Mouse (Mus musculus): ENCODE measurements around the gene Got2. TPM values are rescaled to one million over a fixed set of nuclear protein-coding genes. Genes with fewer than 3 reads are reported as not detected.
"Not testable (repeated sequence)": the region's sequence is repeated elsewhere in the genome, so short reads cannot be mapped to it uniquely, and the experiment has no call there.

The Got2 gene
- polyA plus RNA-seq, 1 experiment = 154 TPM

DNA sequence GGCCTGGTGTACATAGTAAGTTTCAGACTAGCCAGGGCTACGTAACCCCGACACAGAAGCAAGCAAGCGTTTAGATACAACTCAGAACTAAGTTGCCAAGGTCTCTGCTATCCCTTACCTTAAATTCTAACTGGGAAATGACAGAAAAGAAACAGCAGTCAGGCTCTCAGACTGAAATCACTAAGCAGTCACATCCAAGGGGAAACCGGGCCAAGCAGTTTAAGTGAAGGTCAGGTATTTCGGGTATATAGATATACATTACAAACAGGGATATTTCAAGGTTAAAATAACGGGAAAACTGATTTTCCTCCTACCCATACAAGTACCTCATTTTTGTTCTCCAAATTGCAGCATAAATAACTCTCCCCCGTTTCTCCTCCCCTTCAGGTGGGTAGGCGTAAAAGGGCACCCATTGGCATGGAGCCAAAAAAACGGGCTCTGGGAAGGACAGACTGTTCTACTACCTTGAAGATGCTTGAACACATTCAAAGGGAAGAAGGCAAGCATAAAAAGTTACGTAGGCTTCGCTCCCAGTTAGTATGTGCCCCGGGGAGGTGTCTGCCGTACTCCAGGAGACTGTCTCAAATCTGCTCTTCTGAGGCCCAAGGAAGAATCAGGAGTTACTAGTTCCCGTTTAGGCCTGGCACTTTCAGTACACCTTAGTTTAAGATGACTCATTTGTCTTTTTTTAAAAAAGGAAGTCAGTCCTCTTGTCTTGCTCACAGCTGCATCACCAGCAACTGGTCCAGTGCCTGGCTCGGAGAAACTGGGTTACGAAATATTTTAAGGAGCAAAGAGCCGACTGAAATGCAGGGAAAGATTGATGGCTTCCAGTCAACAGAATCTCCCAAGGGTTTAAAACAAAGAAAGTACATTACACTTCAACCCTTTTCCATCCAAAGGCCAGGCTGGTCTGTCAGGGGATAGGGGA, 1.4 kb downstream of the Got2 start:
- TF ChIP-seq POLR2A (IDR thresholded peaks at IDR 0.05; ENCODE audit: borderline replicate concordance, extremely low read depth, insufficient read depth, insufficient read length, poor library complexity, severe bottlenecking) = no peak
- no peak for TF ChIP-seq CTCF (IDR thresholded peaks at IDR 0.05; ENCODE audit: borderline replicate concordance, extremely low read depth, insufficient read depth, insufficient read length)
- no peak for DNase-seq (ENCODE audit: low read depth)

DNA sequence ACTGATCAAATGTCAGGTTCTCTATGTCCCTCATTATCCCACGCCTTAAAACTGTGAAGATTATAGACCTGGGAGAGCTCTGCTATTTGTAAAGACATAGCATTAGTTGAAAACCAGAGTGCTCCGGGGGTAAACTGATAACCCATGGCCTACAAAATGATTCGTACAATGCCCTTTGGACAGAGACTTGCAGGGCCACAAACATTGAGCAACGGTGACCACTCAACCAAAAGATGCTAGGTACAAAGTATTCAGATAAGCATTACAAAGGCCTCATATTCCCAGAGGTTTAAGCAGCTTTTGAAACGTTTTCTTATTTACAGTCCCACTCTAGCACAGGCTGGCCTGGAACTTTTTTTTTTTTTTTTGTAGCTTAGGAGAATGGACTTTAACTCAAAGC, 2.4 kb downstream of the Got2 start:
- no peak for DNase-seq (ENCODE audit: low read depth)
- no peak for TF ChIP-seq CTCF (IDR thresholded peaks at IDR 0.05; ENCODE audit: borderline replicate concordance, extremely low read depth, insufficient read depth, insufficient read length)
- no peak for TF ChIP-seq POLR2A (IDR thresholded peaks at IDR 0.05; ENCODE audit: borderline replicate concordance, extremely low read depth, insufficient read depth, insufficient read length, poor library complexity, severe bottlenecking)

DNA sequence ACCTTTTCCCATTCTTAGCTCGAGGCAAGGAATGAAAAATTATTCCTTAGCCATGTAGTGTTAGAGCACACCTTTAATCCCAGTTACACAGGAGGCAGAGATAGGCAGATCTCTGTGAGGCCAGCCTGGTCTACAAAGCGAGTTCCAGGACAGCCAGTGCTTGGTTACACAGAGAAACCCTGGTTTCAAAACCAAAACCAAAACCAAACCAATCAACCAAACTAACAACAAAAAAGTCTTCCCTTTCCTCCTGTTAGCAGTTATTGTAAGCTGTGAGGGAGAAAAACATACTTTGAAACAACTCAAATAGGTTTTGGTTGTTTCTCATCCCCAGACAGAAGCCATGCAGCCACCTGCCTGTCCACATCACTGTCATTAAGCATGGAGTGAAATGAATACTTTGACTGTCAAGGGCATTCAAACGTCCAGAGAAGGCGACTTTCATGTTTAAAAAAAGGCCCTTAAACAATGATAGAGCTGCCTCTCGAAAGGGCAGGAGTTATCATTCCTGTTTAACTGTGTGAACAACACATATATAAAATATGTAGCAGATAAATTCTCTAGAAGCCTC, 3.0 kb downstream of the Got2 start:
- no peak for DNase-seq (ENCODE audit: low read depth)
- no peak for TF ChIP-seq POLR2A (IDR thresholded peaks at IDR 0.05; ENCODE audit: borderline replicate concordance, extremely low read depth, insufficient read depth, insufficient read length, poor library complexity, severe bottlenecking)
- TF ChIP-seq CTCF (IDR thresholded peaks at IDR 0.05; ENCODE audit: borderline replicate concordance, extremely low read depth, insufficient read depth, insufficient read length) = no peak

DNA sequence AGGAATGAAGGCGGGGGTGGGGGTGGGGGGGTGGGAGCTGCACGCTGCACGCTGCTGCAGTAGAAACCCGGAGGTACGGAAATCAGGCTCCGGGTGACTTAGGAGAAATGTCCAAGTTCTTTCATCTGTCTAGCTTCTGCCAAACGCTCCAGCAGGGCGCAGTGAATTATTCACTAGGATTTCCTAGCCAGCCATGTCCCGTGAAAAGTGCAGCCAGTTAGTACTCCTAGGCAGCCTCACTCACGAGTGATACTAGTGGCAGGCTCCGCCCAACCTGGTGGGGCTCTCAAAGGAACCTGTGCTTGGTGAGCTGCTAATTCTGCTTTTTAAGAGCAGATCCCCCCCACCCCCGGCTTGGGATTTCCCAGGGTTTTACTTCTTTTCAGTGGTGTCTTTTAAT, 3.9 kb downstream of the Got2 start:
- no peak for DNase-seq (ENCODE audit: low read depth)
- TF ChIP-seq CTCF (IDR thresholded peaks at IDR 0.05; ENCODE audit: borderline replicate concordance, extremely low read depth, insufficient read depth, insufficient read length) (no peak), POLR2A (IDR thresholded peaks at IDR 0.05; ENCODE audit: borderline replicate concordance, extremely low read depth, insufficient read depth, insufficient read length, poor library complexity, severe bottlenecking) (no peak)

DNA sequence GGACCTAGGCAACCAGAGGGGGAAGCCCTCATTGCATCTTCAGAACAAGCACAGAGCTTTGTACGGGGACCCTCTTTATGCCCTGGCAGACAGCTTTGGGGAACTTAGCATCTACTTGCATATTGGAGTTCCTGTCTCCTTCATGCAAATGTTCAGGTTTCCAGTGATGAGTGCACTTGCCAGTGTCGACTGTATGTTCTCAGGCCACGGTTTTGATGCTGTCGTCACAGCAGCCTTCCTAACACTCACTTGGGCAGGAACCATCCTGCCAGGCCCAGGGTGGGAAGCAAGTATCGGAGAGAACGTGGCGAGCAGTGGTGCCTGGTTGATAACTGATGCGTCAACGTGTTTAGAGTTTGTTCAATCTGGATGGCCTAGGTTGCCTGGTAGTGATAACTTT, 6.2 kb downstream of the Got2 start:
- TF ChIP-seq CTCF (IDR thresholded peaks at IDR 0.05; ENCODE audit: borderline replicate concordance, extremely low read depth, insufficient read depth, insufficient read length) (no peak), POLR2A (IDR thresholded peaks at IDR 0.05; ENCODE audit: borderline replicate concordance, extremely low read depth, insufficient read depth, insufficient read length, poor library complexity, severe bottlenecking) (no peak)
- DNase-seq (ENCODE audit: low read depth) = no peak

DNA sequence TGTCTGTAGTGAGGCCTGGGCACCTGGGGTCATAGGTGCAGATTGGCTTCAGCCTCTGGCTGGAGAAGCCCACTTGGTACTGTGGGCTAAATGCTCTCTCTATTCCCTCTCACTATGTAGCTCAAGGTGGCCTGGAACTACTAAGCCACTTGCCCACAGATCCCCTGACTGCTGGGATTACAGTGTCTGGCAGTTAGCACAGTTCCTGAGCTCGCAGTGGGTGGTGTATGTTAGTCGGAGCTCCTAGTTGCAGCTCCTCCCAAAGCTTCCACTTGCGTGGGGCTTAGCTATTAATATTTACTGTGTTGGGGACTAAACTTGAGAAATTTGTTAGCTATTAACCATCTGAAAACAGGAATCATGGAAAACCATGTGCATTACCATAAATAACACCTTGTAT, 6.8 kb downstream of the Got2 start:
- no peak for TF ChIP-seq CTCF (IDR thresholded peaks at IDR 0.05; ENCODE audit: borderline replicate concordance, extremely low read depth, insufficient read depth, insufficient read length)
- TF ChIP-seq POLR2A (IDR thresholded peaks at IDR 0.05; ENCODE audit: borderline replicate concordance, extremely low read depth, insufficient read depth, insufficient read length, poor library complexity, severe bottlenecking) = no peak
- DNase-seq (ENCODE audit: low read depth) = no peak

DNA sequence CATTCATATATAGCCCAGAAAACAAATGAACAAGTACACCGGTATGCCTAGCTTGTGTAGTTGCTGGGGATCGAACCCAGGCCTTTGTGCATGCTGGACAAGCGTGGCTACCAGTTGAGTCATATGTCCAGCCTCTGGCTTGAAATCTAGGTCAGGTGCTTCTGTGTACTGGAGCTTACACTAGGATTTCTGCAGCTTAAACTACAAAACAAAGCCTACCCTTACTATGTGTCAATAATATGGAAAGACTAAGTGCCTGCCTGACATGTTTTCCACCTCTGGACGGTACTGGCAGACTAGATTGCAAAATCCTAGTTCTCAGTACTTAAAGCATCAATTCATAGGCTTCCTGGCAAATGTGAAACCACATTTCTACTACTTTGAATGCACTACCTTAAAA, 8.5 kb downstream of the Got2 start:
- TF ChIP-seq POLR2A (IDR thresholded peaks at IDR 0.05; ENCODE audit: borderline replicate concordance, extremely low read depth, insufficient read depth, insufficient read length, poor library complexity, severe bottlenecking) = no peak
- no peak for TF ChIP-seq CTCF (IDR thresholded peaks at IDR 0.05; ENCODE audit: borderline replicate concordance, extremely low read depth, insufficient read depth, insufficient read length)
- DNase-seq (ENCODE audit: low read depth) = no peak

DNA sequence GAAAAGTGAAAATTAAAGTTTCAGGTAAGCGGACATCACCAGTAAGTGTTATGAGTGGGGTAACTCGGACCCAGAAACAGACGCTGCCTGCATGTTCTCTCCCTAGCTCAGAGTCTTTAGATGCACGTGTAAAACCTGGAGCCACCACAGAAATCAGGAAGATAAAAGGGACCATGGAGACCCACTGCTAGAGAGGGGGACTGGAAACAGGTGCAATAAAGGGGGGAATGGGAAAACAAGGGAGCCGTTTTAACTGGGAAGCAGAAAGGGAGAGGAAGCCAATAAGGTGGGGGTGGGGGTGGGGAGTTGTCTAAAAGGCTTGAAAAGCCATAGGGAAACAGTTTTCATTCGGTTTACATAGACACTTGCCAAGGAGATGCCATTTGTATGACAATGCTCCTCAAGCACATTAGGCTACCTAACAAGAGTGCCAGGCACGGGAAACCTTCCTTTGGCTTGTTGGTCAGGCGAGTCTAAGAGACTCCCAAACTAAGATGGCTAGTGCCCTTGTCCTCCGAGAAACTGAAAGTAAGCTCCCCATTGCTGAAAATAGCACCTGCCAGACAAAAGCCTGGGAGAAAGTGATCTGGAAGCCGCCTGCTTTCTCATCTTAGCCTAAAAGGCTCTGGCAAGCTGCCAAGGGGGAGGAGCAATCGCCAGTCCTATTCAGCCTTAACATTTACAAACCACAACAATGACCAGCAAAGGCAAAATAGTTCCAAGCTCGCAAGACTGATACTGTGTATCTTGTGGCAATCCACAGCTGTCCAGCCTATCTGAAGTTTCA, 10.0 kb downstream of the Got2 start:
- DNase-seq (ENCODE audit: low read depth) = peak; percentile 91
- TF ChIP-seq CTCF (IDR thresholded peaks at IDR 0.05; ENCODE audit: borderline replicate concordance, extremely low read depth, insufficient read depth, insufficient read length) (no peak), POLR2A (IDR thresholded peaks at IDR 0.05; ENCODE audit: borderline replicate concordance, extremely low read depth, insufficient read depth, insufficient read length, poor library complexity, severe bottlenecking) (no peak)

DNA sequence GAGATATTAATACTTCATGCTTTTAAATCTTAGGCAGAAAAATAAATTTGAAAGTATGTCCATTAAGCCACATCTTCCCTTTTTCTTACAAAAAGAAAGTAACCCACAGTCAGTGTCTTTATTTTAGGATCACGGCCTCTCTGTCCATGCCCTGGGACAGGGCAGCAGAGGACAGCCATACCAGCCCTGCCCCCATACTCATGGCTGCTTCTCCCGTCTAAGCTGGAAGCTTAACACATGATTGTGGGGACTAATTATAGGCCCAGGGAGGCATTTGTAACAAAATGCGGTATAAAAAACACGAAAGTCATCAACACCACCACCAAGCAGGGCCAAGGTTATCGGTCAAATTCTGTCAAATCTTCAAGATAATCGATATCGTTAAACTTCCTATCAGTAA, 13.1 kb downstream of the Got2 start:
- TF ChIP-seq POLR2A (IDR thresholded peaks at IDR 0.05; ENCODE audit: borderline replicate concordance, extremely low read depth, insufficient read depth, insufficient read length, poor library complexity, severe bottlenecking) (no peak), CTCF (IDR thresholded peaks at IDR 0.05; ENCODE audit: borderline replicate concordance, extremely low read depth, insufficient read depth, insufficient read length) (no peak)
- DNase-seq (ENCODE audit: low read depth) = no peak

DNA sequence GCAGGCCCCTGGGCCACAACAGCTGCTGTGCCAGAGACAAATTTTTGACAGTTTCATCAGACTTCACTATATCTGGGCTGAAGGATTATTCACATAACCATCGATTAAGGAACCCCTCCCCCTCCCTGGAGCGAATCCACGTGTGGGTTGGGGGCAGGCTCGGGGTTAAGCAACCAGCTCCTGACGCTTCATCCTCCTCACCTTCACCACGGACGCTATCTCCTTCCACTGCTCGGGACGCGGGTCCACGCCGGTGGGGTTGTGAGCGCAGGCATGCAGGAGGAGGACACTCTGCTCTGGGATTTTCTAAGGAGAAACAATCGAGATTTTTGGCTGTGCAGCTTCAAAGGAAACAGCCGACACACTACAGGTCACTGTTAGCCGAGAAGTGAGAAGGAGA, 16.7 kb downstream of the Got2 start:
- TF ChIP-seq CTCF (IDR thresholded peaks at IDR 0.05; ENCODE audit: borderline replicate concordance, extremely low read depth, insufficient read depth, insufficient read length) (no peak), POLR2A (IDR thresholded peaks at IDR 0.05; ENCODE audit: borderline replicate concordance, extremely low read depth, insufficient read depth, insufficient read length, poor library complexity, severe bottlenecking) (no peak)
- DNase-seq (ENCODE audit: low read depth) = no peak

DNA sequence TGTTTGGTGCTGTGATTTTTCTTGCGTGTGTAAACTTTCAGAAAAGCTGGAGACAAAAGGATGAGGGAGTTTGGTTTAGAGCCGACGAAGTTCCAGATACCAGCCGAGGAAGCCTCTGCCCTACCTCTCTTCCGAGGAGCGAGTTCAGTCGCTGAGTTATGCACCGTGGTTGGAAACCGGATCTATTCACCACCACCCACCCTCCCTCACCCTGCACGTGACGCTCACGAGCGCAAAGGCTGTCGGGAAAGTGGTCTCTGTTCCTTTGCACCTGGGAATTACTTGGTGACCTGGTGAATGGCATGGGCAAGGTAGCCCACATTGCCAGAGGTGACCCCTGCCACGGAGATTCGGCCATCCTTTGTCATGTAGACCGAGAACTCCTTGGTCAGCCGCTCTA, 23.5 kb downstream of the Got2 start:
- not testable (repeated sequence) for DNase-seq (ENCODE audit: low read depth)

DNA sequence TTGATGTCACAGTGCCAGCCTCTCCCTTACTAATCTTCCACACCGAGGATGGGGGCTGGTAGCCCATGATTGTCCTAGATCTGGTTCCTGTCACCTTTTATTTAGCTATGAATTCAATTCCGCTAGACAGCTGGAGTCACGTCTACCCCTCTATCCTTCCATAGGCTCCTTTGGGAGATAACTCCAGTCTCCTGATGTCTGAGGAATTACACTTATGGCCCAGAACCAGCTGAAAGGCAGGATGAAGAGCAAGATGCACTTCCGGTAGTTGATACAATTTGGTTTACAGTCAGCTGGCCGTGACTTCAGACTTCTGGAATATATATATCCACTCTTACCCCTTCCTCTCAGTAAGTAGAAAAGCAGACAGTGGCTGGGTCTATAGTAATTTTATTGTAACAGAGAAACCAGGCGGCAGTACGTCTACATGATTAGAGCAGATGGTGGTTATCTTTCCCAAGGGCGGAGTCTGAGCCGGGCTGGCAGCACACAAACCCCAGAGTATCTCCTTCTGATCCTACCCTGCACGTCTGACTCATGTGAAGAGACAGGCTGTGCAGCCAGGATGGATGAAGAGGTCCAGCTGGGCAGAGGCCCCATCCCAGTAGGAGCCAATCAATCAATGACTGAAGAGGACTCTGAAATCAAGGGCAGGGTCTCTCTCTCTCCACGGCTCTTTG, 24.4 kb downstream of the Got2 start:
- not testable (repeated sequence) for DNase-seq (ENCODE audit: low read depth)

Measured in brain, embryonic 14.5 days (tissue).